6 mouse cellular contexts compared by ENCODE assay signal in genomic region chr2:135558026-135558425, GRCm38 (mm10).
A peak's percentile ranks its signal among the peaks of the same experiment; 100 is the strongest.
DNase-seq lines count a peak whose midpoint lies in the region; TF ChIP-seq lines count a peak whose summit lies in the region.
"Not testable (repeated sequence)": the region's sequence is repeated elsewhere in the genome, so short reads cannot be mapped to it uniquely, and the experiment has no call there.

No protein-coding gene starts in this region.

- H3K36me3 ChIP-seq in ES-Bruce4 (ENCODE audit: control insufficient read depth, insufficient read depth, low read length, poor library complexity, severe bottlenecking) = not testable (repeated sequence)

- not testable (repeated sequence) for H3K9ac ChIP-seq in ES-Bruce4 (ENCODE audit: low read depth, poor library complexity, severe bottlenecking)

- H3K9me3 ChIP-seq in ES-Bruce4 (replicated peaks; ENCODE audit: control insufficient read depth, insufficient read depth, low read length, poor library complexity, severe bottlenecking) = peaks cover 19% of the 10 kb centered on the region

- intact Hi-C loops in gastrocnemius, adult 2 months (cut with DNase I) = loop anchor here (10.0 kb wide), 1 partner anchor 123 kb away; no protein-coding TSS in a partner anchor

- TF ChIP-seq EP300 in ES-Bruce4 (IDR thresholded peaks at IDR 0.05; ENCODE audit: insufficient read depth, low read depth, low read length) = not testable (repeated sequence)

- not testable (repeated sequence) for TF ChIP-seq POLR2A in ES-Bruce4 (IDR thresholded peaks at IDR 0.05; ENCODE audit: insufficient read depth, low read length)

- not testable (repeated sequence) for TF ChIP-seq CTCF in ES-Bruce4 (IDR thresholded peaks at IDR 0.05; ENCODE audit: low read depth, low read length); gastrocnemius, adult 2 months (IDR thresholded peaks at IDR 0.05)

- H3K4me3 ChIP-seq in ES-Bruce4 (ENCODE audit: low read depth, low read length); gastrocnemius, adult 2 months: not testable (repeated sequence)

- peak; percentile 0 for DNase-seq in 416B (ENCODE audit: low read depth)
- DNase-seq in ES-CJ7 (ENCODE audit: low read depth, low spot score) = peak; percentile 57
- peak; percentile 84 for DNase-seq in R1 (ENCODE audit: low read depth, low spot score)
- peak; percentile 56 for DNase-seq in ZHBTc4 (ENCODE audit: low read depth, low spot score)
- not testable (repeated sequence) for DNase-seq in gastrocnemius, adult 2 months

- not testable (repeated sequence) for H3K27me3 ChIP-seq in ES-Bruce4 (ENCODE audit: control insufficient read depth, insufficient read depth, low read length, poor library complexity, severe bottlenecking)

- H3K4me1 ChIP-seq in ES-Bruce4 (ENCODE audit: control insufficient read depth, insufficient read depth, low read length) = not testable (repeated sequence)

- peak overlapping the region; percentile 96 for H3K27ac ChIP-seq in ES-Bruce4 (ENCODE audit: insufficient read depth, low read length)
- peak overlapping the region; percentile 82 for H3K27ac ChIP-seq in gastrocnemius, adult 2 months
